Mouse (Mus musculus) myocyte (in vitro differentiated cells): ENCODE measurements around the gene Tmc6.

Source experiments
- CEBPB ChIP-seq: IDR thresholded peaks from 2 replicates; pipeline ENCODE4 v1.6.1; 2011; ENCODE audit warnings: mild to moderate bottlenecking, moderate library complexity; ENCODE audit not compliant: poor library complexity, insufficient read depth, severe bottlenecking
- E2F4 ChIP-seq: IDR thresholded peaks from one replicate; pipeline ENCODE4 v1.6.1; 2011; ENCODE audit warnings: mild to moderate bottlenecking, control low read depth, moderate library complexity; ENCODE audit not compliant: insufficient read depth
- MAX ChIP-seq: IDR thresholded peaks from one replicate; pipeline ENCODE4 v1.6.1; 2011; ENCODE audit warnings: low read depth, mild to moderate bottlenecking, control low read depth
- MYOD1 ChIP-seq, 3 experiments: IDR thresholded peaks; one replicate each; pipeline ENCODE4 v1.6.1; 2011; ENCODE audit warnings: control low read depth in 2 of 3, low read depth in 2 of 3, mild to moderate bottlenecking in 2 of 3, moderate library complexity in 1 of 3; ENCODE audit not compliant: insufficient read length in 2 of 3, control insufficient read depth in 1 of 3
- MYOG ChIP-seq, 3 experiments: IDR thresholded peaks; one replicate each; pipeline ENCODE4 v1.6.1; 2011; ENCODE audit warnings: control low read depth in 2 of 3, low read depth in 2 of 3, mild to moderate bottlenecking in 2 of 3; ENCODE audit not compliant: insufficient read length in 2 of 3, control insufficient read depth in 1 of 3, insufficient read depth in 1 of 3
- POLR2A ChIP-seq: IDR thresholded peaks from one replicate; pipeline ENCODE4 v1.6.1; 2011; ENCODE audit warnings: low read depth, mild to moderate bottlenecking, control low read depth, moderate library complexity; ENCODE audit not compliant: insufficient read length
- POLR2AphosphoS2 ChIP-seq: IDR thresholded peaks from one replicate; pipeline ENCODE4 v1.6.1; 2011; ENCODE audit warnings: low read depth, control low read depth; ENCODE audit not compliant: insufficient read length
- SRF ChIP-seq: IDR thresholded peaks from one replicate; pipeline ENCODE4 v1.6.1; 2011; ENCODE audit warnings: low read depth; ENCODE audit not compliant: control insufficient read depth, insufficient read length
- TCF12 ChIP-seq: IDR thresholded peaks from one replicate; pipeline ENCODE4 v1.6.1; 2011; ENCODE audit warnings: mild to moderate bottlenecking, control low read depth; ENCODE audit not compliant: poor library complexity, insufficient read depth, severe bottlenecking
- TCF3 ChIP-seq: IDR thresholded peaks from one replicate; pipeline ENCODE4 v1.6.1; 2011; ENCODE audit warnings: low read depth, control low read depth; ENCODE audit not compliant: insufficient read length
- USF1 ChIP-seq: IDR thresholded peaks from one replicate; pipeline ENCODE4 v1.6.1; 2011; ENCODE audit warnings: low read depth, mild to moderate bottlenecking, control low read depth, moderate library complexity

- no peak for TF ChIP-seq POLR2A
- no peak for TF ChIP-seq TCF12
- TF ChIP-seq MYOD1 (IDR thresholded peaks at IDR 0.05; ENCODE audit: control insufficient read depth in 1 of 3, insufficient read length in 2 of 3, low read depth in 2 of 3): no peak
- no peak for TF ChIP-seq E2F4
- TF ChIP-seq MAX: no peak
- TF ChIP-seq CEBPB: no peak
- TF ChIP-seq MYOG (IDR thresholded peaks at IDR 0.05; ENCODE audit: control insufficient read depth in 1 of 3, insufficient read depth in 1 of 3, insufficient read length in 2 of 3, low read depth in 2 of 3): no peak
- TF ChIP-seq USF1: no peak
- TF ChIP-seq SRF: no peak
- no peak for TF ChIP-seq POLR2AphosphoS2
- no peak for TF ChIP-seq TCF3
Observed at GRCm38 (mm10) chr11:117727031-117727430, 55.0 kb downstream of the Tmc6 start.
